Mouse (Mus musculus): ENCODE results near the gene Gm10645. TPM values are rescaled to one million over a fixed set of nuclear protein-coding genes. Genes with fewer than 3 reads are reported as not detected.

Gene Gm10645
- 0.64 and 0.80 TPM in 2 replicates for polyA plus RNA-seq (2015; fragmentation: Nextera tagmentation; extraction: Ambion mirVana)

GRCm38 (mm10) chr8:83165931-83166867, at the start of gene Gm10645:
TSS of gene Gm10645 (minus strand) at chr8:83166170.
- H3K27ac ChIP-seq (replicated peaks): peak within 1 kb of the TSS; percentile 70
- peaks cover 5% of the 10 kb centered on the region for H3K4me1 ChIP-seq
- no peaks in the 10 kb centered on the region for H3K36me3 ChIP-seq
- H3K4me3 ChIP-seq: peak within 1 kb of the TSS; percentile 70
- 4% methylated on average over 50 of the region's 54 CpGs for WGBS
- H3K27me3 ChIP-seq (replicated peaks): peaks cover 47% of the 10 kb centered on the region
- ATAC-seq (ENCODE audit: extremely low read depth, insufficient number of reproducible peaks, low FRiP score, low TSS enrichment): peak; percentile 15; the same call in 1 of the 2 replicates
- H3K9ac ChIP-seq: peak within 1 kb of the TSS; percentile 85
- H3K9me3 ChIP-seq: no peaks in the 10 kb centered on the region
- peak within 1 kb of the TSS; percentile 90 for H3K4me2 ChIP-seq

DNA sequence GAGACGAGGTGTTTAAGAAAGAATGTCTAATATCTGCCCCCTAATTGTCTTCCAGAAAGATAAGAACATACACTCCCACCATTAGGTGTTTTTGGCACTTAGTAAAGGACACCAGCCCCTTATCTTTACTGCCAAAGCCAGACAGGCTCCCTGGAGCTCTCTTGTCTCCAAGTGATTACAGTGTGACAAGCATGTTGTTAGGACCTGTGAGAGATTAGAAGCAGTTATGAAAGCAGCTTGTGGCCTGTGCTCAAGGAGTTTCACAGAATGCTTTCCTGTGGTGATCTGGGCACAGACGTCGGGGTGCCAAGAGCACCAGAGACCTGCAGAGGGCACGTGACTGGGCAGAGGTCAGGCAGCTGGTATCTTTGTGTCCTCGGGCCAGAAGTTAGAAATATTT, 49.1 kb upstream of the Gm10645 start:
- Histone ChIP-seq H3K4me3 (no peak overlapping the region), H3K27ac (replicated peaks) (peak overlapping the region; percentile 72), H3K4me1 (peaks cover 30% of the 10 kb centered on the region), H3K9me3 (no peaks in the 10 kb centered on the region), H3K36me3 (peaks cover 3% of the 10 kb centered on the region; the same call in 1 of the 2 replicates), H3K4me2 (peak overlapping the region; percentile 45), H3K9ac (no peak overlapping the region), H3K27me3 (replicated peaks) (no peaks in the 10 kb centered on the region)
- WGBS: 5% methylated on average over 5 of the region's 5 CpGs
- ATAC-seq (ENCODE audit: extremely low read depth, insufficient number of reproducible peaks, low FRiP score, low TSS enrichment): peak; percentile 48; the same call in 1 of the 2 replicates

DNA sequence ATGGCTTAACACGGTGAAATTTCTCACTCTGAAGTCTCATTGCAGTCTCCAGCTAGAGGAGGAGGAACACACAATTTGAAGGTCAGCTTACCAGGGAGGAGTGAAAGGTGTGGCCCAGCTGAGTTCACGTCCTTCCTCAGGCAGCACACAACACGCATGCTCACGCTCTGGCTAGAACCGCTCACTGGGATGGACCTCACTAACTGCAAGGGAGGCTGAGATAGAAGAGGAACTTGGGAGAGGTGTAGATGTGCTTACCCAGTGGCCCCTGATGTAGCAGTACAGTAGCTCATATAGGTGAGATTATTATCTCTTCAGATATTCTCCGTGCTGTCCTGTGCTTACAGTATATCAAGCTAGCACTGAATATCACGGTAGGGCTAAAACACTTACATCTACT, 44.7 kb upstream of the Gm10645 start:
- H3K4me1 ChIP-seq: peaks cover 15% of the 10 kb centered on the region
- peaks cover 3% of the 10 kb centered on the region; the same call in 1 of the 2 replicates for H3K36me3 ChIP-seq
- WGBS: 86% methylated on average over 7 of the region's 7 CpGs
- H3K27ac ChIP-seq (replicated peaks): no peak overlapping the region
- H3K4me3 ChIP-seq: no peak overlapping the region
- no peak overlapping the region for H3K4me2 ChIP-seq
- no peak overlapping the region for H3K9ac ChIP-seq
- H3K9me3 ChIP-seq: no peaks in the 10 kb centered on the region
- no peaks in the 10 kb centered on the region for H3K27me3 ChIP-seq (replicated peaks)
- no peak for ATAC-seq (ENCODE audit: extremely low read depth, insufficient number of reproducible peaks, low FRiP score, low TSS enrichment)

GRCm38 (mm10) chr8:83209581-83209980, 43.6 kb upstream of the Gm10645 start:
- Histone ChIP-seq H3K9ac (no peak overlapping the region), H3K4me1 (peaks cover 4% of the 10 kb centered on the region), H3K9me3 (no peaks in the 10 kb centered on the region), H3K27ac (replicated peaks) (no peak overlapping the region), H3K4me3 (no peak overlapping the region), H3K27me3 (replicated peaks) (no peaks in the 10 kb centered on the region), H3K36me3 (peaks cover 3% of the 10 kb centered on the region; the same call in 1 of the 2 replicates), H3K4me2 (no peak overlapping the region)
- WGBS: 66% methylated on average over 4 of the region's 4 CpGs
- no peak for ATAC-seq (ENCODE audit: extremely low read depth, insufficient number of reproducible peaks, low FRiP score, low TSS enrichment)

DNA sequence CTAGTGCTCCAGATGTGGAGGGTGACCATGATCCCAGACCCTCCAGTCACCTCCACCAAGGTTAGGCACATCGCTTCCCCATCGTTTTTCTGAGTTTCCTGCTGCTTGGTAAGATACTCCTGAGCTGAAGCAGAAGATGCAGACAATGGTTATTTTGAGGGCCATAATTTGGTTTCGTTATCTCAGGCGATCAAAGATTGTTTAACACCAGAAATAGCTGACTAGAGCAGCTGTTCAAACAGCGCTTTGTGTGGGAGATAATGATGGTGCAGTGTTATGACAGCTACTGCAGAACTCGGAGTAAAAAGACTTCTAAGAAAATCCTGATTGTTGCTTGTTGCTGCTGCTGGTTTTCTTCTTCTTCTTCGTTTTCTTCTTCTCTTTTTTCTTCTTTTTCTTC, 39.9 kb upstream of the Gm10645 start:
- no peak overlapping the region for H3K4me2 ChIP-seq
- H3K4me3 ChIP-seq: no peak overlapping the region
- H3K27me3 ChIP-seq (replicated peaks): no peaks in the 10 kb centered on the region
- no peak overlapping the region for H3K9ac ChIP-seq
- 63% methylated on average over 7 of the region's 7 CpGs for whole genome bisulfite sequencing
- H3K9me3 ChIP-seq: no peaks in the 10 kb centered on the region
- no peak for ATAC-seq (ENCODE audit: extremely low read depth, insufficient number of reproducible peaks, low FRiP score, low TSS enrichment)
- H3K27ac ChIP-seq (replicated peaks): no peak overlapping the region
- H3K4me1 ChIP-seq: peaks cover 9% of the 10 kb centered on the region
- peaks cover 3% of the 10 kb centered on the region; the same call in 1 of the 2 replicates for H3K36me3 ChIP-seq

DNA sequence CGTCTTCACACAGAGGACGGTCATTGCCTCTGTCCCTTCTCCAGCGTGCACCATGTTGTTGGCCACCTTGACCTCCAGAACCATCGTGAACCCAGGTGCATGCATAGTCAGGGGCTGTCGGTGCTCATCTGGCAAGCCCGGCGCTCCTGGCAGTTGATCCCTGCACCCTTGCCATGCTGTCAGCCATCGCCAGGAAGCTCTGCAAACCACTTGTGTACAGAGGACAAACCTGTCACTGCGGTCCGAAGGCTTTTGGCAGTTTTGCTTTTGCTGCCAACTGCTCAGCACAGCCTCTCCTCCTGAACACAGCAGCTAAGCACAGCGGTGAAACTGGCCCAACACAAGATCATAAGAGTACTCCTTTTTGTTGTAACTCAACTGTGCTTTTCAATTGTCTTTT, 37.0 kb upstream of the Gm10645 start:
- no peaks in the 10 kb centered on the region for H3K9me3 ChIP-seq
- H3K27ac ChIP-seq (replicated peaks): no peak overlapping the region
- H3K27me3 ChIP-seq (replicated peaks): no peaks in the 10 kb centered on the region
- peaks cover 27% of the 10 kb centered on the region for H3K4me1 ChIP-seq
- WGBS: 78% methylated on average over 11 of the region's 11 CpGs
- no peak overlapping the region for H3K4me3 ChIP-seq
- H3K4me2 ChIP-seq: no peak overlapping the region
- H3K36me3 ChIP-seq: no peaks in the 10 kb centered on the region
- H3K9ac ChIP-seq: no peak overlapping the region
- no peak for ATAC-seq (ENCODE audit: extremely low read depth, insufficient number of reproducible peaks, low FRiP score, low TSS enrichment)

DNA sequence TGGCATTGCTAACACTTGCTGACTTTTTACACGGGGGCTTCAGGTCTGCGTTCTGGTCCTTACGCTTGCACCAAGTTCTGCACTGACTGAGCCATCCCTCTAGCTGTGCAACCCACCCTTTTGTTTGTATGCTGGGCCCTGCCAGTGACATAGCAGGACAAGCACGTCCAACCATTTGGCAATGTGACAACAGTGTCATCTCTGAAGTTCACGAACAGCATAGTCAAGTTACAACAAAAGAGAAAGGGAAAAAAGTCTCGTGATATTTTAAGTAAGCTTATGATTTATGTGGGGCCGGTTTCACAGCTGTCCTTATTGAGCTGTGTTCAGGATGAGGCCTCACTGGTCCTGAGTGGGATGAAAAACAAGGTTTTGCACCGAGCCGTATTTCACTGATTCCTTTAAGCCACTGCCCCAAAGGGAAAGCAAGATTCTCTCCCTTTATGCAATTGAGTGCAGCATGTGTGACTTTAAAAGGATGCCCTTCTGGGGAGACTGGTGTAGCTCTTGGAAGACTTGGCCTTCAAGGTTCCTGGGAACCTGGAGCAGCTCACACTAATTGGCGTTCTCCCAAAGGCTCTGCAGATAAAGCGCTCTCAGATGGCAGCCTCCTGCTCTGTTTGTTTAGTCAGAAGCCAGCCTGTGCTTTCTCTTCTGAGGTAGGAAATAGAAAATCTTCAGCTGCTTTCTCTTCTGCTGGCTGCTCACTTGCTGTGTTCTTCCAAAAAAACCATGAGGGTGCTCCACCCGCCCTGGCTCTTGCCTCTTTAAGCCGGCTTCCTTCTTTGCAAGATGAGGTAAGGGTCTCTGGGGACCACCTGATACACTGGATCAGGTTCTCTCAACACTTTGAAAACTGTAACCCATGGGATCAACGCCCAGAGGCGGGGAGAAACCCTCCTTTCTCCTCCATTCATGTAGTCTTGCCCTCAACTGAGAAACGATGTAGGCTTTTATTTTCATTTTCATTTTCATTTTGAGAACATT, 34.5 kb upstream of the Gm10645 start:
- 52% methylated on average over 16 of the region's 16 CpGs for WGBS
- Histone ChIP-seq H3K9ac (no peak overlapping the region), H3K4me2 (peak overlapping the region; percentile 47), H3K27me3 (replicated peaks) (no peaks in the 10 kb centered on the region), H3K36me3 (no peaks in the 10 kb centered on the region), H3K4me1 (peaks cover 24% of the 10 kb centered on the region), H3K4me3 (no peak overlapping the region), H3K27ac (replicated peaks) (peak overlapping the region; percentile 55), H3K9me3 (no peaks in the 10 kb centered on the region)
- ATAC-seq (ENCODE audit: extremely low read depth, insufficient number of reproducible peaks, low FRiP score, low TSS enrichment): no peak

DNA sequence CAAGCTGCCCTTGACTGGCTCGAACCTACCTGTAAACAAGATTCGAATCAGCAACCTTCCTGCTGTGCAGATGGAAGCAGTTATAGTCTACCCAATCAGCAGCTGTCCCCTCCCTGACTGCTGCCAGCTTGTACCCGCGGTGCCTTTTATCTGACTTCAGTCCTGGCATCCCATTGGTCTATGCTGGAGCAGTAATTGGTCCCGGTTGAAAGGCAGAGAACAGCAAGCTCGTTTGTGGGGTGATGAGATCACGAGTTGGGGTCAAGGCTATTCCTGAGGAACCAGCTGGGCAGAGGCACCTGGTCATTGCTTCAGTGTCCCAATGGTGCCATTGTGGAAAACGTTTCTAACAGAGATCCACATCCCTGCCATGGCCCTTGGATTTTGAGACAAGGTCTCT, 33.7 kb upstream of the Gm10645 start:
- H3K36me3 ChIP-seq: no peaks in the 10 kb centered on the region
- WGBS: 55% methylated on average over 8 of the region's 8 CpGs
- H3K9ac ChIP-seq: no peak overlapping the region
- no peak overlapping the region for H3K4me2 ChIP-seq
- no peaks in the 10 kb centered on the region for H3K9me3 ChIP-seq
- H3K4me3 ChIP-seq: no peak overlapping the region
- no peak for ATAC-seq (ENCODE audit: extremely low read depth, insufficient number of reproducible peaks, low FRiP score, low TSS enrichment)
- no peaks in the 10 kb centered on the region for H3K27me3 ChIP-seq (replicated peaks)
- H3K27ac ChIP-seq (replicated peaks): peak overlapping the region; percentile 55; the same call in 1 of the 2 replicates
- peaks cover 31% of the 10 kb centered on the region for H3K4me1 ChIP-seq

DNA sequence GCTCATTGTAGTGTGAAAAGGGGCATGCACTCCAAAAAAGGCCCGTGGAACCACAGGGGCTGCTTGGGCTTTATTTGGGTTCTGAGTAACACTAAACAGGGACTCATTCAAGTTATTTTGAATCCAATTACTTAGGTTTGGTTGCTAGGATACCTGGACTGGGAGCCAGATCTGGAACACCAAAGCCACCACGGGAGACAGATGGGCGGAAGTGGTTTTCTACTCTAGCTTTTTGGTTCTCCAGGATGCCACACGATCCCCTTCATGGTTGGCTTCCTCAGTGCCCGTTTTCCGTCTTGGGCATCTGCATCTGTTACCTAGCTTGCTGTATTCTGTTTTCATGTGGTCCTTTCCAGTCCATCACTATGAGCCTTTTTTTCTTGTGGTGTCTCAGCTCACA, 30.1 kb upstream of the Gm10645 start:
- Histone ChIP-seq H3K4me2 (no peak overlapping the region), H3K27ac (replicated peaks) (no peak overlapping the region), H3K9me3 (no peaks in the 10 kb centered on the region), H3K4me3 (no peak overlapping the region), H3K4me1 (peaks cover 28% of the 10 kb centered on the region), H3K36me3 (no peaks in the 10 kb centered on the region), H3K27me3 (replicated peaks) (no peaks in the 10 kb centered on the region), H3K9ac (no peak overlapping the region)
- WGBS: 74% methylated on average over 6 of the region's 6 CpGs
- ATAC-seq (ENCODE audit: extremely low read depth, insufficient number of reproducible peaks, low FRiP score, low TSS enrichment): no peak

DNA sequence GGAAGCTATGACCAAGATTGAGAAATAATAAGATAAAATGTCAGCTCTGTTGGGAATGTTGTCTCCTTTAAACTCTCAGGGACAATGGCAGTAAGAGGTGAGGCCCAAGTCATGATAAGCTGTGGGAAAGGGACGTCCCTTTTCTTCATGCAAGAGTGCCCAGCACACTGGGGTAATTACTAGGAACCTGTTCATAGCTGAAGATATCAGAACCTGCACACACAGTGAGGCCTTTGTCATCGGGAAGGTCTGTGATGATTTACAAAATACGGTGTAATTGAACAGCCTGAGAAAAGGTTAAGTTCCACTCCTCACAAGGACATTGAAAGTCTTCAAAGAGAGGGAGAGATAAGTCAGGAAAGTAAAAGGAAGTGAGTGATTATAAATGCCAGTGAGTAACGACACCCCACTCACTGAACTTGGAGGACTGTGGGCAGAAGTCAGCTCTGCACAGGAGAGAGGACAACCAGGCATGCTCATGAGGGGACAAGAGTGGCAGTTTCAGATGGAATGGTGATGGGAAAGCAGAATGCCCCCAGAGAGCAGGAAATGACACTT, 23.6 kb upstream of the Gm10645 start:
- H3K27ac ChIP-seq (replicated peaks): no peak overlapping the region
- WGBS: 55% methylated on average over 4 of the region's 4 CpGs
- H3K4me2 ChIP-seq: no peak overlapping the region
- no peaks in the 10 kb centered on the region for H3K36me3 ChIP-seq
- no peaks in the 10 kb centered on the region for H3K27me3 ChIP-seq (replicated peaks)
- no peak overlapping the region for H3K4me3 ChIP-seq
- ATAC-seq (ENCODE audit: extremely low read depth, insufficient number of reproducible peaks, low FRiP score, low TSS enrichment): no peak
- H3K9ac ChIP-seq: no peak overlapping the region
- no peaks in the 10 kb centered on the region for H3K9me3 ChIP-seq
- peaks cover 10% of the 10 kb centered on the region for H3K4me1 ChIP-seq

All from heart, embryonic 13.5 days (tissue).